Mouse (Mus musculus) cerebellum, adult 2 months (tissue): Measurements from ENCODE around the gene Ckap2l.

Experiments
- CTCF ChIP-seq: fragments of 200-500 bp; IDR thresholded peaks from 2 replicates; pipeline ENCODE4 v1.5.1; 2011; ENCODE audit warnings: low read depth, mild to moderate bottlenecking, control low read depth, low read length, moderate library complexity, borderline replicate concordance; ENCODE audit not compliant: insufficient read depth
- POLR2A ChIP-seq: fragments of 200-500 bp; IDR thresholded peaks from 2 replicates; pipeline ENCODE4 v1.6.1; 2011; ENCODE audit warnings: low read length, control low read depth, borderline replicate concordance; ENCODE audit not compliant: insufficient read depth

GRCm38 (mm10) chr2:129226296-129226851, 70.6 kb downstream of the Ckap2l start:
- no peak for TF ChIP-seq CTCF
- TF ChIP-seq POLR2A, result no peak
